Mouse (Mus musculus): Measurements from ENCODE around the gene Grid2ip.
A peak's percentile ranks its signal among the peaks of the same experiment; 100 is the strongest.

Grid2ip gene

DNA sequence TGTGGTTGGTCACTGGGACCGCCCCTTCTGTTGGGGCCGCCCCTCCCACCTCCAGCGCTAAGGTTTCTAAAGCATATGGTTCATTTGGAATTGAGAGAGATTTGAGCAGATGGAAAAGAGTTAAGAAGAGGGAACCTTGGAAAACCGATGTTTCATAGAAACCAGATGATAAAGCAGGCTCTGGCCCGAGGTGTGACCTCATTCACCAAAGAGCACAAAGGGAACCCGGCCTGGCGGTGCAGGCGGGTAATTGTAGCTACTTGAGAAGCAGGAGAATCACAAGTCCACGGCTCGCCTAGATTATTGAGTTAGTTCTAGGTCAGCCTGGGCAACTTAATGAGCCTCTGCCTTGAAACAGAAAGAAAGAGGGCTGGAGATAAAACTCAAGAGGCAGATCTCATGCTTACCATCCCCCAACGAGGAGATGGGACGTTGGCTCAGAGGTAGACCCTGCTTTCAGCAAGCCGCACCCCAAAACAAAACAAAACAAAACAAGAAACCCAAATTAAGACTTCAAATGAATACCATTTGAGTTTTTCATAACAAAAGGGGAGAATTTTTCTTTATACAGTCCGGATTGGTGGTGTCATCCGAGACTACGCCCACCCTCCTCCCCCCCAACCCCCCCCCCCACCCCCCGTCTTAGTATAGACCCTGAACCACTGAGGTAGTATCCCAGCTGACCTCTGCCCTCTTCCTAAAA is at the start of gene Grid2ip:
TSS of gene Grid2ip (plus strand) at position 653 of the 703 bp plus-strand sequence.
- peak; percentile 39 for DNase-seq (ENCODE audit: low read depth, low spot score)

DNA sequence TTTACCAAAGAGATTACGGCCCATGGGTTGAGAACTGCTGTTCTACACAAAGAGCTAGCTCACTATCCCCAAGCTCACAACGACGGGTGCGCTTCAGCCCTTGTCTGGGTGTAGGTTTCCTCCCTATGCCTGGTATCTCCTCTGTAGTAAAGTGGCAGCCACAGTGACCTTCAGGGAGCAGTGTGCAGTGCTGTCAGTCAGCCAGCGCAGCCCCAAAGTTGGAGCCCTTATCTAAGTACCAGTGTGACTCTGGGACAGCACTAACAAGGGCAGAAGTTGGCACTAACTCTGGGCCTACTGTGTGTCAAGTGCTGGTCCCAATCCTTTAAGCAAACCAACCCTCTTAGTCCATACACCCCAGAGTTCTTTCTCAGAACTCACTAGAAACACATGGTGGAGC is 48.3 kb upstream of the Grid2ip start:
- DNase-seq (ENCODE audit: low read depth, low spot score), result no peak

DNA sequence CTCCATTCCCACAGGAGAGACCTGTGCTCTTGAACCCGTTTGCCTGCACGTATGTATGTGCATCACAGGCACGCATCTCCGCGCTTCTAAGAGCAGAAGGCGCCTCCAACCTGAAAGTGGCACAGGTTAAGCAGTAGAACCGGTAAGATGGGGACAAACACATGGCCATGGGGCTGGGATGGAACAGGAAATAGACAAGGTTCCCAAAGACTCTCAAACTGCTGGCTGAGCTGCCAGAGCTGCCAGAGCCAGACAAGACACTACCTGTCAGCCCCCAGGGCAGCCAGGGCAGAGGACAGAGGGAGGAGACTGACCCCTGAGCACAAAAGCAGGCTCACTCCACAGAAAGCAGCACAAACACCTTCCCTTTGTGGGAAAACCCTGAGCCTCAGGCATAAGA is 47.2 kb upstream of the Grid2ip start:
- no peak for DNase-seq (ENCODE audit: low read depth, low spot score)

DNA sequence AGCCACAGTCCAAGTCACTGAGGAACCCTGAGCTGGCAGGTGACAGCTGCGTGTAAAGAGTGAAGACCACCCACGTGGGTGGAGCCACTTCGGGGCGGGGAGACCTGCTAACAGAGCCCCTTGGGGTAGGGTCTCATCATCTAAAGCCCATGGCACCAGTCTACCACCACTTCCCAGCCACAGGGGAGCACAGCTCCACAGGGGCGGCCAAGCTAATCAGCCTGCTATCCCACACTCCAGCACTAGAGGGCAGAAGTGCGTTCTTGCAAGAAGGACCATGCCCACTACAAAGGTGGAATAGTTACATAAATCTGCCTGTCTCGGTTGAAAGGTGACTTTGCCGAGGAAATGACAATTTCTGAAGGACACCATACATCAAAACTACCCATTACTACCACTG is 45.3 kb upstream of the Grid2ip start:
- peak; percentile 94 for DNase-seq (ENCODE audit: low read depth, low spot score)

DNA sequence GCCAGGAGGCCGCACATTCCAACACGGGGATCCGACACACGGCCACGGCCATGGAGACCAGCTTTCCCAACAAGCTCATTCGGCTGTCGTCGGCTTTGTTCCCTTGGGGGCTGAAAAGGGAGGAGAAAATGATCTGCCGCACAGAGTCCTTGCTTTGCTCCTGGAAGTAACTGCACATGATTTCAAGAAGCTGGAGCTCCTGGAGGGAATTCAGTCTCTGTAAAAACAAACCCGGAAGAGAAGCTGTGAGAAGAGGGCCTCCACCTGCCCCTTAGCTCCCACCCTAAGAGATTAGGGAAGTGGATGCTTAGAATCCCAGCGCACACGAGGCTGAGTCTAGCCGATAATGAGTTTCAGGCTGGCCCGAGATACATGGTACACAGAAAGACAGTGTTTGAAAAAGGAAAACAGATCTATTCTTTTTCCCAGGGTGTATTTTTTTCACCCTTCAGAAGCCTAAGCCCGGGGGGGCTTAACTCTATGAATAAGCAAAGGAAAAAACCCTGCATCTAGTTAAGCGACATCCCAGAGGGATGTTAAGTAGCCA is 42.9 kb upstream of the Grid2ip start:
- DNase-seq (ENCODE audit: low read depth, low spot score), result no peak

DNA sequence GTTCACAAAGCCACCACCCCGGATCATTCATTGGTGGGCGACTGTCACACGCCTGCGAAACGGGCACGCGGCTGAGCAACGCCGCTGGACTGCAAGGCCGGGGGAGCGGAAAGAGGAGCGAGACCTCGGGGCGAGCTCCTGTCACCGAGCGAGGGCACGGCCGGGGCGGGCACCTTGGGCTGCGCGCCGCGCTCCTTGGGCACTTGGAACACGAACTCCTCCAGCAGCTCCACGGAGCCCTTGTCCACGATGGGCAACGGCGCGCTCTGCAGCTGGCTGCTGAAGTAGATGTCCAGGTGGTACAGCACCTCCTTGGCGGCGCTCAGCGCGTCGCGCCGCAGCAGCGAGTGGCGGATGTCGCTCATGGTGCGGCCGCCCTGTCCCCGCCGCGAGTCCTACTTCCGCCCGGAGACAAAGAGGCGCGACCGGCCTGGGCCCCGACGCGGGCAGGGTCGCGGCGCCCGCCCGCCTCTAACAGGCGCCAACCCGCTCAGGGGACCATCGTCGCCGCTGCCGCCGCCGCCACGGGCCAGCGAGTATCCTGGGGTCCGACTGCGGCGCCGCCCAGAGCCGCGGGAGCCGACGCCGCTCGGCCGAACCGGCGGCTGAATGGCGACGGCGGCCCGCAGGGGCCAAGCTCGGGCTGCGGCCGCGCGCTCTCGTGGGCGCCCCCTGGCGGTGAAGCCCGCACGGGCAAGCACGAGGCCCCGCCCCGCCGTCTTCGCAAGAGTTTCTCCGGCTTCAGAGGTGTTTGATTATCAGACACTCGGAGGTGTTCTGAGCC is 42.2 kb upstream of the Grid2ip start, which contains the start of gene E130309D02Rik:
TSS of gene E130309D02Rik (minus strand) at position 631 of the 784 bp plus-strand sequence.
- peak; percentile 80 for DNase-seq (ENCODE audit: low read depth, low spot score)

DNA sequence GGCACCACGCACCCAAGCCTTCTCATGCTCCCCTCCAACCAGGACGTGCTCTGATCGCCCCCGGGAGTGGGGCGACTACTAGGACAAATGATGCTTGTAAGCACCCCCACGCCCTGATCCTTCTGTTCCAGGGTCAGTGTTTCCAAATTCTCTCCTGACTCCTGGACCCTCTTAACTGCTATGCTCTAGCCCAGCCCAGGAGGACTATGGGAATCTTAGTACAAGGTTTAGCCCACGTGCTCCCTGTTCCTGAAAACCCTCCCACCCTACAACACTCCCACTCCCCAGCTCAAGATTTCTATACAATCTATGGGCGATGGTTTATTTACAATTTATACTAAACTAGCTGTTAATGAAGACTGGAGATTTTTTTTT is 41.6 kb upstream of the Grid2ip start:
- no peak for DNase-seq (ENCODE audit: low read depth, low spot score)

DNA sequence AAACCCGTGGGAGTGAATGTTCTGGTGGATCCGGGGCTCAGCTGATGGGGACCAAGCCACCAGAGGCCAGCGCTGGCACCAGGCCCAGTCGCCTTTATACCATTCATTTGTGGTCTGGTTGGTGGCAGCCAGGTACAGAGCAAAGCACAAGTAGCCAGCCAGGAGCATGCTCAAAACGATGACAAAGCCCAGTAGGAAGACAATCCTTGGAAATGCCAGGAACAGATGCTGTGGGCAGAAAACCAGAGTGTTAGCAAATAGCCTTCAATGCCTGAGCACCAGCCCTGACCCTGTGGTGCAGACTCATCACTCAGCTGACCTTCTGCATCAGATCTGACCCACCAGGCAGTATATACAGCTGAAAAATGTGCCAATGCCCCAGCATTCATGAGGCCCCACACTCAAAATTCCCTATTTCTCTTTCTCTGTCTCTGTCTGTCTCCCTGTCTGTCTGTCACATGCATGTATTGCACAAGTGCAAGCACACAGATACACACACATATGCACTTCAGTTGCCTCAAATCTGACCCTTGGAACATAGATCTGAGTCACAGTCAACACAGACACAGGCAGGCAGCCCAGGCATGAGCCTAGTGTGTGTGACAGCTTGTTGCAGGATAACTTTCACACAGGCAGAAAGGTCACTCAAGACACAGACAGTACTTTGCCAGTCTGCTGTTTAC is 40.4 kb upstream of the Grid2ip start:
- DNase-seq (ENCODE audit: low read depth, low spot score), result no peak

DNA sequence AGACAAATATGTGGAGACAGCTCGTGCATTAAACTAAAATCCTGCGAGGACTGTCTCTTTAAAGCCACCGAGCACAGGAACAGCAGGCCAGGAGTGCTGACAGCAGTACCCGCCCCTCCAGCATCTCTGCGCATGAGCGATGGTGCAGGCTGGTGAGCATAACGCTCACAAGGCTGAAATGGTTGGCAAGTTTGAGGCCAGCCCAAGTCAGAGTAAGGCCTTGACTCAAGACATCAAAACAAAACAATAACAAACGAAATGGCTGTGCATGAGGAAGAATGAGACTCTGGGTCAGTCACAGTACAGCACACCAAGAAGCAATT is 39.9 kb upstream of the Grid2ip start:
- no peak for DNase-seq (ENCODE audit: low read depth, low spot score)

DNA sequence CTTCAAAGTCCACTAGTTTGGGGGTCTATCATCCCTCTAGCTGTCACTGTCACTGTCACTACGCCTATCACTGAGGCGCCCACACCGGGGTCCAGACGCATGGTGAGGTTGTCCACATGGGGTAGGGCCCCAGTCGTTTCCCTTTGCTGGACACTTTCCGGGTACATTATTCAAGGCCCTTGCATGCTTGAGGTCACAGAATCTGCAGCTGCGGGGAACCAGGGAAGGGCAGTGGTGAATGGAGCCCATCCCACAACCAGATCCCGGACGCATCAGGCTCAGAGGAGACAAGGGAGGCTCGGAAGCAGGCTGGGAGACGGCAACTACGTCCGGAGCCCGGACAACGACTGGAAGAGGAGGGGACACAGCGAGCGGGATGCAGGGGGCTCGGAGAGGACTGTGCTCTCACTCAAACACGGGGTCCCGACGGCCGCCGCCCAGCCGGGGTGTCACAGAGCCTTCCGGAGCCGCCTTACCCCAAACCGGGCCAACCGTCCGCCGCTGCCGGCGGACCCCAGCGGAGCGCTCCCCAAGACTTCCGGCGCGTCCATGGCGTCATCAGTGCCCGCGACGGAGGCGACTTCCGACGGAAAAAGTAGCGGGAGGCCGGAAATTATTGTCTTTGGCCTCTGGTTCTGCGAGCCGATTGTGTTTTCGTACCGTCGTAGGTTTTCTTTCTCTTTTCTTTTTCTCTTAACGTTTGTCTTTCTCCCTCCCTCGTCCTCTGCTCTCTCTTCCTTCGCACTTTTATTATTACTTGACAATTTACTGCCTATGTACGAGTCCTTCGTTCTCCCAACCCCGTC is 28.2 kb upstream of the Grid2ip start, which contains the start of gene Zdhhc4:
TSS of gene Zdhhc4 (minus strand) at position 567 of the 806 bp plus-strand sequence.
- DNase-seq (ENCODE audit: low read depth, low spot score), result peak; percentile 77

DNA sequence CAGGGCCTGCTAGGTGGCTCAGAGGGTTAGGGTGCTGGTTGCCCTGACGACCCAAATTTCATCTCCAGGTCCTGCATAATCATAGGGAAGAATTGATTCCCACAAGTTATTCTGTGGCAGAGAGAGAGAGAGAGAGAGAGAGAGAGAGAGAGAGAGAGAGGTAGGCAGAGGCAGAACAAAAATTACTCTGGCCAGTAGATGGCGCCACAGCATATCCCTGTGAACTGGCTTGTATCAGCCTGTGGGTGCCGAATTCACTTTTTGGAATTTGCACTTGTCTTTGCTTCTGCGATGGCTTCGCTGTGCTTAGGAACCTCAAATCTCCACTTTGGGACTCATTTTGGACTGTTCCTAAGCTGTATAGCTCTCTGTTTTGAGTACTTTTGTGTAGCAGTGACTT is 23.3 kb upstream of the Grid2ip start:
- peak; percentile 80 for DNase-seq (ENCODE audit: low read depth, low spot score)

DNA sequence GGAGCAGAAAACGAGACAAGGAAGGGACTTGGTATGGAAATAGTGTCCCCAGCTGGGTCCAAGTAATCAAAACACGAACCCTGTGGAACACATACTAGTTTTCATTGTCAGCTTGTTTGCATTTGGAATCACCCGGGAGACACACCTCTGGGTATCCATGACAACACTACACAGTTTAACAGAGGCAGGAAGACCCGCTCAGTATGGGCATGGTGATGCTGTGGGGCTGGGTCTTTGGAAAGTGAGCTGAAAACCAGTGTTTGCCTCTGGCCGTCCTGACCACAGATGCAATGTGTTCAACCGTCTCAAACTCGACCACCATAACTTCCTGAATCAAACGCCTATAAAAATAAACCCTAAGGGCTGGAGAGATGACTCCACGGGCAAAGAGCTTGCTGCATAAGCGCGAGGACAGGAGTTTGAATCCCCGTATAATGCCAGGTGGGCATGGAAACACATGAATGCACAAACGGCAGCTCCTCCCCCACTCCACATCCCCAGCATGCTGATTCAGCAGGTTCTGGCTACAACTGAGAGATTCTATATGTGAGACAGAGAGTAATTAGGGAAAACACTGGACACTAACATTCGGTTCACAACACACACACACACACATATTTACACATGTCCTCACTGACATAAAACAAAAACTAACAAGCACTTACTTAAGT is 22.6 kb upstream of the Grid2ip start:
- no peak for DNase-seq (ENCODE audit: low read depth, low spot score)

DNA sequence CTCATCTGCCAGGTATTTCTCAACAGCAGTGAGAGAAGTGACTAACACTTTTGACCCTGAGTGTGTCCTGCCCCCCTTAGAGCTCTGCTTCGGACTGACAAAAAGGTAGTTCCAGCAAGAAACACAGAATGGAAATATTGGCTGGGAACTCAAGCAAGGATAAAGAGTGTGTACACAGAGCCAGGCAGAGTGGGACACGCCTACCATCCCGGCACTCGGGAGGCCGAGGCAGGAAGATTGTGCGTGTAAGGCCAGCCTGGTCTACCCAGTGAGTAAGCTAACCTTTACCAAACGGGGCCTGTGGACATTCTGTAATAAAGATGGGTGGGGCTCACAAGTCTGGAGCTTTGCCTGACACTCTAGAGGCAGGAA is 22.1 kb upstream of the Grid2ip start:
- DNase-seq (ENCODE audit: low read depth, low spot score), result no peak

DNA sequence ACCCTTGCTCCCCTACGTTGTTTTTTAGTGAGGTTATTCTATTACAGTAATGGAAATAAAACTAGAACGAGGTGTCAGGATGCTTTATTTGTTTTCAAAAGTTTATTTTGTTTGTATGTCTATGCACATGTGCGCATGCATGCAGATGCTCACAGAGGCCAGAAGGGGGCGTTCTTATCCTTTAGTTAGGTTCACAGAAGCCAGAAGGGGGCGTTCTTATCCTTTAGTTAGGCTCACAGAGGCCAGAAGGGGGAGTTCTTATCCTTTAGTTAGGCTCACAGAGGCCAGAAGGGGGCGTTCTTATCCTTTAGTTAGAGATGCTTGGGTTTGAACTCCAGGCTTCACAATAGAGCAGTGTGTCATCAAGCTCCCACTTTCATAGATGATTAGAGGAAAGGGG is 20.6 kb upstream of the Grid2ip start:
- peak; percentile 39 for DNase-seq (ENCODE audit: low read depth, low spot score)

DNA sequence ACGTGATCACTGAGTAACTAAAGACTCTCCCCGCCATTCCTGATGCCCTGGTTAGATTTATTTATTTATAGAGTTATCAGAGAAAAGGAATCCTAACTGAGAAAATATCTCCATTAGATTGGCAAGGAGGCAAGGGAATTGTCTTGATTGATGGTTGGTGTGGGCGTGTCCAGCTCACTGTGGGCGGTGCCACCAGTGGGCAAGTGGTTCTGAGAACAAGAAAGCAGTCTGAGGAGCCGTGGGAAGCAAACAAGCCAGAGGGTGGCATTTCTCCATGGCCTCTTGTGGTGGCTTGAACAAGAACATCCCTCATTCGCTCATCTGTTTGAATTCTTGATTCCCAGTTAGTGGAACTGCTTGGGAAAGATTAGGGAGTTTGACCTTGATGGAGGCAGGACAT is 17.5 kb upstream of the Grid2ip start:
- DNase-seq (ENCODE audit: low read depth, low spot score), result peak; percentile 45

DNA sequence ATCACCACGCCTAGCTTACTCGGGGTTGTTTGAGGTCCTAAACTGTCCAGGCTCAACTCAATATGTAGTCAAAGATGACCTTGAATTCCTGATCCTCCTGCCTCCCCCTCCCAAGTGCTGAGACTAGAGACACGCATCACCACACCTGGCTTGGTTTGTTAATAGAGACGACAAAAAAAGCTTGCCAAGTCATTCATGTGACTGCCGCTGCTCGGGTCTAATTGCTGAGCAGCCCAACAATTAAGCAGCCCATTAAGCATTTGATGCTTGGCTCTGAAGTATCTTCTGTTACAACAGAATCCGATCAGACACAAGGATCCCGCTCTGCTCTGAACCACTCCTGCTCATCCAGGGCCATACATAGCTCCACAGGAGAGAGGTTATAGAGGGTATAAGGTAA is 10.8 kb upstream of the Grid2ip start:
- no peak for DNase-seq (ENCODE audit: low read depth, low spot score)

DNA sequence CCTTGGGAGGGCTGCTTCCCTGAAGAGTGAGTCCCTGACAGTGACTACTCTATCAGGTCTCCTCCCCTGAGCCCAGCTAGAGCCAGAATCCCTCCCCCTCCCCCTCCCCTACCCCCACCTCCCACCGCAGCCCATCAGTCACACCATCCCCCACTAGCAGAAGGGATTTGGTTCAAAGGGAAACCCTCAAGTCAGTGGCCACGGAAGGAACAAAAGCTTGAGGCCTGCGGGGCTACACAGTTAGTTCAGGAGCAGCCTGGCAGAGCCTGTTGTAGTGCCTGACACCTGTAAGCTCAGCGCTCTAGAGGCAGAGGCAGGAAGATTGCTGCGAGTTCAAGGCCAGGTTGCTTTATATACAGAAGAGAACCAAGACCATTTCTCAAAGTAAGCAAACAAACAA is 1.1 kb upstream of the Grid2ip start:
- peak; percentile 54 for DNase-seq (ENCODE audit: low read depth, low spot score)

DNA sequence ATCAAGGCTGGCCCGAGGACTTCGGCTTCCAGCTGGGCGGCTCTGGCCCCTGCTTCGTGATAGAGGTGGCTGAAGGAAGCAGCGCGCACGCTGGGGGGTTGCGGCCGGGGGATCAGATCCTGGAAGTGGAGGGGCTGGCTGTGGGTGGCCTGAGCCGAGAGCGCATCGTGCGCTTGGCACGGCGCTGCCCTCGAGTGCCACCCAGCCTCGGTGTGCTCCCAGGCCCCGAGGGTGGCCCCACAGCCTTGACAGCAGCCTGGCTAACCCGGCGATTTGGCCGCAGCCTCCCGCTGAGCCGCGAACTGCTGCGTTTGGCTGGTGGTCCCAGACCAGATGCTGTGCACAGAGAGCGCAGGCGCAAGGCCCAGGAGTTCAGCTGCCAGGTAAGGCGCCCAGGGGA is 426 bp downstream of the Grid2ip start:
- DNase-seq (ENCODE audit: low read depth, low spot score), result peak; percentile 37

DNA sequence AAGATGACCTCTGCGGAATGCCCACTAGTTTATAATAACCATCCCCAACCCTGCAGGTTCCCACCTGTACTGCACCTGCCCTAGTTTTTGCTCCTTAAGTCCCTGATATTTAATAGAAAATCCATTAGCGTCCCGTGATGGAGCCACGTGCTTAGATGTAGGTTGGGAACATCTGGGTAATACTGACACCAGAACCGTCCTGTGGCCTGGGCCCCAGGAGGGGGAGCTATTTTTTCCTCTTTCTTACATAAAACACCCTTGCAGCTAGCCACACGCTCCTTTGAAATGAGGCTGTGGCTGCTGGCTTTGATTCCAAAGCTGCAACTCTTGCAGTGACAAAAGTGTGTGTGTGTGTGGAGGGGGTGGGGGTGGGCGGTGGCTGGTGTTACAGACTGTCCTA is 2.1 kb downstream of the Grid2ip start:
- DNase-seq (ENCODE audit: low read depth, low spot score), result peak; percentile 59

DNA sequence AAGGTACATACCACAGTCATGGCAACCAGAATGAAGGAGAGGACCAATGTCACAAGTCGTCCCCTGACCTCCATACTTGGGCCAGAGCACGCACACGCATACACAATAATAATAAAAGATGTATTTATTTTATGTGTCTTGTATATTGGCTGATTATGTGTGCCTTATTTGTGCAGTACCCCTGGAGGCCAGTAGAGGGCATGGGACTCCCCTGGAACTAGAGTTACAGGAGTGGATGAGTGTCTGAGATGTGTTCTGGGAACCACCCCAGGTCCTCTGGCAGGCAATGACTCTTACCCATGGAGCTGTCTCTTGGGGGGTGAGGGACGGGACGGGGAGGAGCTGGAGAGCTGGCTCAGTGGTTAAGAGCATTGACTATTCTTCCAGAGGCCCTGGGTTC is 2.9 kb downstream of the Grid2ip start:
- DNase-seq (ENCODE audit: low read depth, low spot score), result peak; percentile 76

DNA sequence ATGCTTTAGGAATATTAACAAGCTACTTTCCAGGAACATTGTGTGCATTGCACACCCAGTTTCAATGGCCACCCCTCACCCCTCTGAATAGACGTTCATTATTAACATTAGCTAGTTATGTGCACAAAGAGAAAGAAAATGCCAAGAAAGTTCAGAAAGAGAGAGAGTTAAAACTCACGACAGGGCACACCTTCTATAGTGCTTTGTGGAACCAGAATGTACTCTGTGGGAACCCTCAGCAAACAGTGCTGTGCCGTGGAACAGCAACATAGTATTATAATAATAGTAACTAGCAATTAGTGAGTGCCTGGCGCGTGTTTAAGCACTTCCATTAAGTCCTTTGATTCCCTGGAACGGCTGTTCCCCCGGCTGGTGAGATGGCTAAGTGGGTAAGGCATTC is 4.3 kb downstream of the Grid2ip start:
- no peak for DNase-seq (ENCODE audit: low read depth, low spot score)

All from ES-CJ7 (cell line).